Mouse (Mus musculus): ENCODE measurements at regions not wholly inside any gene's neighbourhood (a gene's known extent, or its start where the extent isn't known, plus 50 kb on each side); places are given as distances from the start of the nearest gene placed in this dataset.

DNA sequence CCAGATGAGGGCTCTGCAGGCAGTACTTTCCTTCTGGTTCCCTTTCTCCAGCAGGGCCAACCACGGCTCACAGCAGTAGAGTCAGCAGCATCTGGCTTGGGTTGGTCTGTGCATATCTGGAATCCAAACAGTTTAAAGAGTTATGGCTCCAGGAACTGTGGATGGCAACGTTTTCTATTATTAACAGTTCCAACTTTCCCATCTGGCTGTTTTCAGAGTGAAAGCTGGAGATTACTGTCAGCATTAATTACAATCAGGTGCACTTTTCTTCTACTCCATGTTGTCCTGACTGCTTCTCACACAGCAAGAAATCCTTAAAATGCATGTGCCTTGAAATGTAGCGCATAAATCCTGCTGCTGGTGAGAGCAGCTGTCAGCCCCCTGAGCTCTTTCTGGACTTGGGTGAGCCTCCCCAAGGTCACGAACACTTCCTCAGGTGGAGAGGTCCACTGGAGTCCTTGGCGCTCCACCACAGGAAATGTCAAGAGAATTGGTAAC, 250.6 kb upstream of the Gli3 start:
- DNase-seq = peak; percentile 29
- intact Hi-C loops (cut with DNase I; ENCODE audit: low total_unique reads) = no loop called here

DNA sequence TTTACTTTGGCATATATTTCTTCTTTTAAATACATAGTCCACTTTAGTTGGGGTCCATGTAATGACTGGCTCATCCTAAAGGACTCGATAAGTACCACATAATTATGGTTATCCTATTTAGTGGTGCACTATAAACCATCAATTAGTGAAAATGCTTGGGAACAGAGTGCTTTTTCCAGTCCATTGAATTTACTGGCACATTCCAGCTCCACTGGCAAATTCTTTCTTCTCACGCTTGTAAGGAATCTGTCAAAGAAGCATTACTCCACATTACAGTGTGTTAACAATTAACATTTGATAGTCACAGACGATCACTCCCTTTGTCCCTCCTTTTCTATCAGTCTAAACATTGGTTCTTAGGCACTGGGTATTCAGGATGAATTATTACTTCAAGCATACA, 241.7 kb upstream of the Gli3 start:
- DNase-seq = no peak
- intact Hi-C loops (cut with DNase I; ENCODE audit: low total_unique reads) = no loop called here

DNA sequence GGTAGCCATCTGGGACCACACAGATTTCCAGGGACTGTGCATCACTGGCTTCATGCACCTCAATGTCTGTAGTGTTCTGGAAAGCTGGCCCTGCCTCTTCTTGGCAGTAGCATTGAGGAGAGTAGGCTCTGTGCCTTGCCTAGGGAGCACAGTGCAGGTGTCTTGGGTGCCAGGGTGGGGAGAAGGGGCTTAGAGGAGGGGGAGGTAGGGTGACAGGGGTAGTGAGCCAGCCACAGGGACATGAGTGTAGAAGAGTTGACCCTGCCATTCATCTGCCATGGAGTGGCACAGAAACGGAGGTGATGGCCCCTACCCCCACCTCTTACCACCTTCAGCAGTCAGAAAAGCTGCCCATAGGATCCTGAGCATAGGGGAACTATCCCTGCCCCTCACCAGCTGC, 235.4 kb upstream of the Gli3 start:
- intact Hi-C loops (cut with DNase I; ENCODE audit: low total_unique reads) = no loop called here
- no peak for DNase-seq

All from gastrocnemius, postnatal 14 days (tissue).